ENCODE assay signal across 24 mouse cellular contexts in genomic region chr14:68820241-68820640, GRCm38 (mm10).
A peak's percentile ranks its signal among the peaks of the same experiment; 100 is the strongest.
DNase-seq lines count a peak whose midpoint lies in the region; ATAC-seq and TF ChIP-seq lines count a peak whose summit lies in the region.
"Had no signal": no experiment of that assay in that cellular context is flagged by ENCODE, and none has a peak within 500 bp of the region (broad histone marks: within the 10 kb centered on the region; RNA-seq: fewer than 3 reads in every experiment).

No protein-coding gene starts in this region.

- no peaks in the 10 kb centered on the region for H3K36me3 ChIP-seq in embryonic facial prominence, embryonic 14.5 days (ENCODE audit: control insufficient read depth, insufficient read depth, low read length)
- no peaks in the 10 kb centered on the region for H3K36me3 ChIP-seq in embryonic facial prominence, embryonic 10.5 days (replicated peaks)
- H3K36me3 ChIP-seq in midbrain, postnatal 0 days (ENCODE audit: insufficient read depth, low read length) = no peaks in the 10 kb centered on the region
- no peaks in the 10 kb centered on the region for H3K36me3 ChIP-seq in midbrain, embryonic 14.5 days (ENCODE audit: control insufficient read depth, insufficient read depth, low read length)
- H3K36me3 ChIP-seq in stomach, postnatal 0 days (ENCODE audit: control insufficient read depth, insufficient read depth, low read length) = no peaks in the 10 kb centered on the region
- H3K36me3 ChIP-seq: embryonic facial prominence, embryonic 12.5 days; heart, embryonic 12.5 days; kidney, embryonic 15.5 days; limb, embryonic 12.5 days; liver, embryonic 12.5 days; midbrain, embryonic 15.5 days; neural tube, embryonic 15.5 days had no signal

- H3K9me3 ChIP-seq in embryonic facial prominence, embryonic 14.5 days (ENCODE audit: control insufficient read depth, low read length) = no peaks in the 10 kb centered on the region
- H3K9me3 ChIP-seq in embryonic facial prominence, embryonic 10.5 days = no peaks in the 10 kb centered on the region
- no peaks in the 10 kb centered on the region for H3K9me3 ChIP-seq in midbrain, postnatal 0 days (ENCODE audit: low read length)
- no peaks in the 10 kb centered on the region for H3K9me3 ChIP-seq in midbrain, embryonic 14.5 days (ENCODE audit: control insufficient read depth, low read length)
- H3K9me3 ChIP-seq in stomach, postnatal 0 days (ENCODE audit: control insufficient read depth, low read length) = no peaks in the 10 kb centered on the region
- H3K9me3 ChIP-seq: embryonic facial prominence, embryonic 12.5 days; heart, embryonic 12.5 days; kidney, embryonic 15.5 days; limb, embryonic 12.5 days; liver, embryonic 12.5 days; megakaryocyte, embryonic 14.5 days; midbrain, embryonic 15.5 days; neural tube, embryonic 15.5 days had no signal

- no peak for TF ChIP-seq EP300 in stomach, postnatal 0 days (optimal IDR thresholded peaks at IDR 0.05)

- no peak overlapping the region for H3K4me3 ChIP-seq in embryonic facial prominence, embryonic 14.5 days (ENCODE audit: low read depth, low read length)
- H3K4me3 ChIP-seq in embryonic facial prominence, embryonic 10.5 days = no peak overlapping the region
- no peak overlapping the region for H3K4me3 ChIP-seq in midbrain, postnatal 0 days (ENCODE audit: low read depth, low read length)
- no peak overlapping the region for H3K4me3 ChIP-seq in midbrain, embryonic 14.5 days (replicated peaks; ENCODE audit: low read depth, low read length)
- H3K4me3 ChIP-seq in stomach, postnatal 0 days (ENCODE audit: low read depth, low read length) = no peak overlapping the region
- H3K4me3 ChIP-seq: embryonic facial prominence, embryonic 12.5 days; gastrocnemius, adult 2 months; heart, embryonic 12.5 days; kidney, embryonic 15.5 days; left cerebral cortex, adult 2 months; limb, embryonic 12.5 days; liver, embryonic 12.5 days; megakaryocyte, embryonic 14.5 days; midbrain, embryonic 15.5 days; neural tube, embryonic 15.5 days had no signal

- no peak overlapping the region for H3K27ac ChIP-seq in embryonic facial prominence, embryonic 14.5 days (replicated peaks; ENCODE audit: low read depth, low read length)
- H3K27ac ChIP-seq in embryonic facial prominence, embryonic 10.5 days (replicated peaks) = no peak overlapping the region
- H3K27ac ChIP-seq in midbrain, postnatal 0 days (ENCODE audit: low read depth, low read length) = no peak overlapping the region
- no peak overlapping the region for H3K27ac ChIP-seq in midbrain, embryonic 14.5 days (replicated peaks; ENCODE audit: low read depth, low read length)
- no peak overlapping the region for H3K27ac ChIP-seq in stomach, postnatal 0 days (replicated peaks)
- H3K27ac ChIP-seq: embryonic facial prominence, embryonic 12.5 days; gastrocnemius, adult 2 months; hindbrain, embryonic 14.5 days; kidney, embryonic 15.5 days; left cerebral cortex, adult 2 months; limb, embryonic 12.5 days; liver, embryonic 12.5 days; midbrain, embryonic 15.5 days; neural tube, embryonic 15.5 days had no signal

- no peak overlapping the region for H3K4me2 ChIP-seq in embryonic facial prominence, embryonic 14.5 days (ENCODE audit: low read depth, low read length)
- H3K4me2 ChIP-seq in midbrain, postnatal 0 days (ENCODE audit: low read depth, low read length, poor library complexity, severe bottlenecking) = no peak overlapping the region
- H3K4me2 ChIP-seq in midbrain, embryonic 14.5 days (ENCODE audit: low read length) = no peak overlapping the region
- H3K4me2 ChIP-seq in stomach, postnatal 0 days (replicated peaks; ENCODE audit: low read depth) = no peak overlapping the region
- H3K4me2 ChIP-seq: embryonic facial prominence, embryonic 12.5 days; heart, embryonic 12.5 days; hindbrain, embryonic 14.5 days; kidney, embryonic 15.5 days; limb, embryonic 12.5 days; liver, embryonic 12.5 days; midbrain, embryonic 15.5 days; neural tube, embryonic 15.5 days had no signal

- TF ChIP-seq CTCF in midbrain, postnatal 0 days (IDR thresholded peaks at IDR 0.05) = no peak
- TF ChIP-seq CTCF in stomach, postnatal 0 days (IDR thresholded peaks at IDR 0.05; ENCODE audit: low read depth) = no peak

- no peak overlapping the region for H3K9ac ChIP-seq in embryonic facial prominence, embryonic 14.5 days (ENCODE audit: low read depth, low read length)
- no peak overlapping the region for H3K9ac ChIP-seq in midbrain, postnatal 0 days (replicated peaks; ENCODE audit: low read length, poor library complexity, severe bottlenecking)
- no peak overlapping the region for H3K9ac ChIP-seq in midbrain, embryonic 14.5 days (replicated peaks; ENCODE audit: low read length)
- no peak overlapping the region for H3K9ac ChIP-seq in stomach, postnatal 0 days (ENCODE audit: low read length)
- H3K9ac ChIP-seq: embryonic facial prominence, embryonic 12.5 days; heart, embryonic 12.5 days; hindbrain, embryonic 14.5 days; kidney, embryonic 15.5 days; limb, embryonic 12.5 days; liver, embryonic 12.5 days; midbrain, embryonic 15.5 days; neural tube, embryonic 15.5 days had no signal

- peak; percentile 5 for DNase-seq in embryonic facial prominence, embryonic 14.5 days (ENCODE audit: low spot score)
- DNase-seq in embryonic facial prominence, embryonic 10.5 days (ENCODE audit: low spot score) = no peak
- DNase-seq in midbrain, postnatal 0 days (ENCODE audit: low spot score) = peak; percentile 18
- no peak for DNase-seq in midbrain, embryonic 14.5 days
- peak; percentile 14 for DNase-seq in cerebellum, adult 9-10 months
- peak; percentile 12 for DNase-seq in layer of hippocampus, adult 9-10 months (ENCODE audit: low spot score)
- DNase-seq in stomach, postnatal 0 days (ENCODE audit: low spot score) = no peak
- no peak for DNase-seq in gastrocnemius, postnatal 4 days (ENCODE audit: low spot score in 2 of 2)
- DNase-seq: adrenal gland, postnatal 10 days; B cell, adult 2 months; gastrocnemius, adult 2 months; lung, adult 2 months; thymus, postnatal 14 days had no signal

- 70% methylated on average over 8 of the region's 8 CpGs for WGBS in embryonic facial prominence, embryonic 14.5 days
- 88% methylated on average over 8 of the region's 8 CpGs for WGBS in embryonic facial prominence, embryonic 10.5 days
- 81% methylated on average over 8 of the region's 8 CpGs for WGBS in midbrain, postnatal 0 days
- 88% methylated on average over 8 of the region's 8 CpGs for WGBS in midbrain, embryonic 14.5 days
- WGBS in stomach, postnatal 0 days = 79% methylated on average over 8 of the region's 8 CpGs

- H3K27me3 ChIP-seq in embryonic facial prominence, embryonic 14.5 days (replicated peaks; ENCODE audit: control insufficient read depth, insufficient read depth, low read length) = no peaks in the 10 kb centered on the region
- H3K27me3 ChIP-seq in embryonic facial prominence, embryonic 10.5 days (replicated peaks; ENCODE audit: low read depth, poor library complexity, severe bottlenecking) = no peaks in the 10 kb centered on the region
- H3K27me3 ChIP-seq in midbrain, postnatal 0 days (ENCODE audit: insufficient read depth, low read length) = no peaks in the 10 kb centered on the region
- H3K27me3 ChIP-seq in midbrain, embryonic 14.5 days (ENCODE audit: control insufficient read depth, insufficient read depth, low read length) = no peaks in the 10 kb centered on the region
- H3K27me3 ChIP-seq in stomach, postnatal 0 days (ENCODE audit: control insufficient read depth, insufficient read depth, low read length) = no peaks in the 10 kb centered on the region
- H3K27me3 ChIP-seq: embryonic facial prominence, embryonic 12.5 days; heart, embryonic 12.5 days; kidney, embryonic 15.5 days; limb, embryonic 12.5 days; liver, embryonic 12.5 days; megakaryocyte, embryonic 14.5 days; midbrain, embryonic 15.5 days; neural tube, embryonic 15.5 days had no signal

- no peak for ATAC-seq in embryonic facial prominence, embryonic 14.5 days (ENCODE audit: low read depth)
- ATAC-seq in midbrain, postnatal 0 days (ENCODE audit: low FRiP score) = no peak
- ATAC-seq in midbrain, embryonic 14.5 days (ENCODE audit: low FRiP score, low TSS enrichment) = no peak
- no peak for ATAC-seq in stomach, postnatal 0 days (ENCODE audit: low FRiP score, low TSS enrichment)
- ATAC-seq: intestine, embryonic 16.5 days; liver, embryonic 12.5 days; midbrain, embryonic 15.5 days had no signal

- no peaks in the 10 kb centered on the region for H3K4me1 ChIP-seq in embryonic facial prominence, embryonic 14.5 days (ENCODE audit: control insufficient read depth, insufficient read depth, low read length)
- no peaks in the 10 kb centered on the region for H3K4me1 ChIP-seq in embryonic facial prominence, embryonic 10.5 days
- H3K4me1 ChIP-seq in midbrain, postnatal 0 days (ENCODE audit: insufficient read depth, low read length) = no peaks in the 10 kb centered on the region
- H3K4me1 ChIP-seq in midbrain, embryonic 14.5 days (ENCODE audit: control insufficient read depth, insufficient read depth, low read length) = no peaks in the 10 kb centered on the region
- no peaks in the 10 kb centered on the region for H3K4me1 ChIP-seq in stomach, postnatal 0 days (replicated peaks; ENCODE audit: control insufficient read depth, insufficient read depth)
- H3K4me1 ChIP-seq: embryonic facial prominence, embryonic 12.5 days; heart, embryonic 12.5 days; limb, embryonic 12.5 days; liver, embryonic 12.5 days; megakaryocyte, embryonic 14.5 days; midbrain, embryonic 15.5 days; neural tube, embryonic 15.5 days had no signal

Comparison
In these comparisons a context has a peak if more than half of its experiments do, and no peak if none do; other contexts are left out.
1. DNase-seq: peak in embryonic facial prominence, embryonic 14.5 days (single experiment), midbrain, postnatal 0 days (single experiment), cerebellum, adult 9-10 months (single experiment) and layer of hippocampus, adult 9-10 months (single experiment); none in embryonic facial prominence, embryonic 10.5 days (single experiment), midbrain, embryonic 14.5 days (single experiment), stomach, postnatal 0 days (single experiment) and gastrocnemius, postnatal 4 days (0 of 2).